In genomic region chr10:89330261-89330660, GRCm38 (mm10) we compare ENCODE assay signal across 23 mouse cellular contexts.
"Had no signal": no experiment of that assay in that cellular context is flagged by ENCODE, and none has a peak within 500 bp of the region (broad histone marks: within the 10 kb centered on the region; RNA-seq: fewer than 3 reads in every experiment).

No protein-coding gene starts in this region.

- H3K27ac ChIP-seq: kidney, embryonic 15.5 days; limb, embryonic 12.5 days; limb, embryonic 15.5 days; liver, embryonic 12.5 days; liver, embryonic 15.5 days; lung, embryonic 15.5 days; midbrain, embryonic 12.5 days; midbrain, embryonic 15.5 days; neural tube, embryonic 12.5 days; neural tube, embryonic 15.5 days had no signal

- H3K4me2 ChIP-seq: kidney, embryonic 15.5 days; limb, embryonic 12.5 days; limb, embryonic 15.5 days; liver, embryonic 12.5 days; liver, embryonic 15.5 days; lung, embryonic 15.5 days; midbrain, embryonic 12.5 days; midbrain, embryonic 15.5 days; neural tube, embryonic 12.5 days; neural tube, embryonic 15.5 days had no signal

- H3K36me3 ChIP-seq: kidney, embryonic 15.5 days; limb, embryonic 12.5 days; limb, embryonic 15.5 days; liver, embryonic 12.5 days; liver, embryonic 15.5 days; lung, embryonic 15.5 days; midbrain, embryonic 12.5 days; midbrain, embryonic 15.5 days; neural tube, embryonic 12.5 days; neural tube, embryonic 15.5 days had no signal

- H3K9ac ChIP-seq: kidney, embryonic 15.5 days; limb, embryonic 12.5 days; limb, embryonic 15.5 days; liver, embryonic 12.5 days; liver, embryonic 15.5 days; lung, embryonic 15.5 days; midbrain, embryonic 12.5 days; midbrain, embryonic 15.5 days; neural tube, embryonic 12.5 days; neural tube, embryonic 15.5 days had no signal

- H3K27me3 ChIP-seq: kidney, embryonic 15.5 days; limb, embryonic 12.5 days; limb, embryonic 15.5 days; liver, embryonic 12.5 days; liver, embryonic 15.5 days; lung, embryonic 15.5 days; neural tube, embryonic 12.5 days; neural tube, embryonic 15.5 days had no signal

- H3K9me3 ChIP-seq: kidney, embryonic 15.5 days; limb, embryonic 12.5 days; limb, embryonic 15.5 days; liver, embryonic 12.5 days; liver, embryonic 15.5 days; lung, embryonic 15.5 days; midbrain, embryonic 12.5 days; midbrain, embryonic 15.5 days; neural tube, embryonic 12.5 days; neural tube, embryonic 15.5 days had no signal

- H3K4me3 ChIP-seq: kidney, embryonic 15.5 days; limb, embryonic 12.5 days; limb, embryonic 15.5 days; liver, embryonic 12.5 days; liver, embryonic 15.5 days; lung, embryonic 15.5 days; midbrain, embryonic 12.5 days; midbrain, embryonic 15.5 days; neural tube, embryonic 12.5 days; neural tube, embryonic 15.5 days had no signal

- DNase-seq: kidney, adult 8-10 months; kidney, postnatal 10 days; kidney, postnatal 36 days; left cerebral cortex, postnatal 4 days; lung, adult 18-20 months; lung, postnatal 10 days; lung, postnatal 36 days; right cerebral cortex, adult 18-20 months; right cerebral cortex, postnatal 14 days; right cerebral cortex, postnatal 4 days; spleen, adult 18-20 months; thymus, adult 2 months; thymus, postnatal 25 days had no signal

- ATAC-seq: liver, embryonic 12.5 days; midbrain, embryonic 15.5 days had no signal

- H3K4me1 ChIP-seq: kidney, embryonic 15.5 days; limb, embryonic 15.5 days; liver, embryonic 12.5 days; liver, embryonic 15.5 days; lung, embryonic 15.5 days; midbrain, embryonic 12.5 days; midbrain, embryonic 15.5 days; neural tube, embryonic 12.5 days had no signal
